Mouse (Mus musculus): ENCODE results near the gene Hoxd4. TPM values are rescaled to one million over a fixed set of nuclear protein-coding genes. Genes with fewer than 3 reads are reported as not detected.

Gene Hoxd4
- total RNA-seq, 2 experiments from 2014 or later = 1.1 to 1.5 TPM

DNA sequence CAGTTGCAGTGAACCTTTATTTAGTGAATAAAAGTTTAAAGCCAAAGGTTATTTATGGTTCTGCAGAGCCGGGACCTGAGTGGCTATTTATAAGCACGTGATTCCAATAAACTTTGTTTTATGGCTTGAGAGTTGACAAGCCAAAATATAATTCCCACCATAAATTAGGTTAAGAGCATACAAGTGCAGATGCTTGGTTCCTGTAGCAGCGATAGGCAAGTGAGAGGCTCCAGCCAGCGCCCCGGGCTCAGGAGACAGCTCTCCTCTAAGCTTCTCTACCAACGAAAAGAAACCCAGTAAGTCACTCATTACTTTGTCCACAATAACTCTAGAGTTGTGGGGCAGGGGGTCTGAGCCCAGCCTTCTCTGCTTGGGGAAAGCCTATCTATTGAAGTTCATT, 10.2 kb downstream of the Hoxd4 start:
- no peak for DNase-seq
- intact Hi-C loops (cut with DNase I) = no loop called here

DNA sequence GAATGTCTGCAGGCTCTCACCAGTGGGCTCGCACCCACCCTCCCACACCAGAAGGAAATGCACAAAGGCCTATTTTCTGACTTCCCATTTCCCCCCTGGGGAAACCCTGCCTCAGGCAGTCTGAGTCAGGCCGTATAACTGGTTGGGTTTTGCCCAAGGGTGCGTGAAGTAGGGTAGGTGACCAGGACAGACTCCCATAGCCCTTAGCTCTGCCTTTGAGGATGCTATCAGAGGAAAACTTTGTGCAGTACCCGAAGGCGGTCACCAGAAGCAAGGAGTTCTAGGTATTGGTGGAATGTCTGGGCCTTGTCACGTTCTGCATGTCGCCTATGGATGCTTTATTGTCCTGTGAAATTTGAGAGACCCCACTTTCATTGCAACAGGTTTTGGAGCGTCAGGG, 11.2 kb downstream of the Hoxd4 start:
- intact Hi-C loops (cut with DNase I) = no loop called here
- no peak for DNase-seq

DNA sequence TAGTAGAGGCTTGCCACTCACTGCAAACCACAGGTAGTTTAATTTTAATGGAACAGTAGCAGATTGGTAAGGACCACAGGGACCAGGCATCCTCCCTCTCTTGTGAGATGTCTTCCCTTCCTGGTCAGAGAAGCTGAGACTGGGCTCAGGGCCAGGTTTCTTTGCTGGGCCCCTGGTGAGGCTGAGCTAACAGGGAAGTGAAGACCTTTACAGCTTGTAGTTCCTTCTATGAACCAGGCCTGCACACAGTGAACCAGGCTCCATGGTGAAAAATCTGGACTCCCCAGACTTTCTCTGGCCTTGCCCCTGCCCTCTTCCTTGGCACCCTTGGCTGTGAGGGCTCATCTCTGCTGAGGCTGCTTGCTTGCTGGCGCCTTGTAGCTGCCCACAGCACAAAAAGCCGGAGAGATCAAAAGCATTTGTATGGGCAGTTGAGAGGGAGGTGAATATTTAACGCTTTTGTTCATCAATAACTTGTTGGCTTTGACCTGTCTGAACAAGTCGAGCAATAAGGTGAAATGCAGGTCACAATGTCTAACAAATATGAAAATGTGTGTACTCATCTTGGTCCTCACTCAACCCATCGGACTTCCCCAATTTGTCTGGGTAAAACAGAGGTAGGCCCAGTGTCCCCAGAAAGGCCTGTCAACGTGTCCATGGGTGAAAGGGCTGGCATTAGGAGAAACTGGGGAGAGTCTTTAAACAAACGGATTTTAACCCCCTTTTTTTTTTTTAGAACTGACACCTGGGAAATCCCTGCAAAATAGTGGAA, 12.7 kb downstream of the Hoxd4 start:
- intact Hi-C loops (cut with DNase I) = no loop called here
- no peak for DNase-seq

- intact Hi-C loops (cut with DNase I) = no loop called here
- DNase-seq = no peak
These were observed 13.4 kb downstream of the Hoxd4 start for GRCm38 (mm10) chr2:74725171-74725570.

- intact Hi-C loops (cut with DNase I) = no loop called here
- DNase-seq = no peak
These were observed 14.8 kb downstream of the Hoxd4 start, which contains the start of gene Gm28230 for GRCm38 (mm10) chr2:74726551-74726950. TSS of gene Gm28230 (plus strand) at chr2:74726728.

DNA sequence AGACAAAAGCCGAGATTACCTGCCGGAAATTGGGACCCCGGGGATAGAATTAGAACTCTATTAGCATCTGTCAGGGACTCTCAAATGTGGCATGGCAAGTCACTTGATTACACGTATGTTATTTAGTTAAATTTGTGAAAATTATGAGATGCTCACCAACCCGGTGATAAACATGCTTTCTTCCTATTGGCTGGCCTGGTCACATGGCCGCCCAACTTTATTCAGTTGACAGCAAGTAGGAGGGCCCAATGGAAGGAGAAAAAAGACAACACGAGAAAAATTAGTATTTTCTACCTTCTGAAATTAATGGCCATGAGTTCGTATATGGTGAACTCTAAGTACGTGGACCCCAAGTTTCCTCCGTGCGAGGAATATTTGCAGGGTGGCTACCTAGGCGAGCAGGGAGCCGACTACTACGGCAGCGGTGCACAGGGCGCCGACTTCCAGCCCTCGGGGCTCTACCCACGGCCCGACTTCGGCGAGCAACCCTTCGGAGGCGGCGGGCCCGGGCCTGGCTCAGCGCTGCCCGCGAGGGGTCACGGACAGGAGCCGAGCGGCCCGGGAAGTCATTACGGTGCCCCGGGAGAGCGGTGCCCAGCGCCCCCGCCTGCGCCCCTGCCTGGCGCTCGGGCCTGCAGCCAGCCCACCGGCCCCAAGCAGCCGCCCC, 15.4 kb downstream of the Hoxd4 start:
- intact Hi-C loops (cut with DNase I) = no loop called here

DNA sequence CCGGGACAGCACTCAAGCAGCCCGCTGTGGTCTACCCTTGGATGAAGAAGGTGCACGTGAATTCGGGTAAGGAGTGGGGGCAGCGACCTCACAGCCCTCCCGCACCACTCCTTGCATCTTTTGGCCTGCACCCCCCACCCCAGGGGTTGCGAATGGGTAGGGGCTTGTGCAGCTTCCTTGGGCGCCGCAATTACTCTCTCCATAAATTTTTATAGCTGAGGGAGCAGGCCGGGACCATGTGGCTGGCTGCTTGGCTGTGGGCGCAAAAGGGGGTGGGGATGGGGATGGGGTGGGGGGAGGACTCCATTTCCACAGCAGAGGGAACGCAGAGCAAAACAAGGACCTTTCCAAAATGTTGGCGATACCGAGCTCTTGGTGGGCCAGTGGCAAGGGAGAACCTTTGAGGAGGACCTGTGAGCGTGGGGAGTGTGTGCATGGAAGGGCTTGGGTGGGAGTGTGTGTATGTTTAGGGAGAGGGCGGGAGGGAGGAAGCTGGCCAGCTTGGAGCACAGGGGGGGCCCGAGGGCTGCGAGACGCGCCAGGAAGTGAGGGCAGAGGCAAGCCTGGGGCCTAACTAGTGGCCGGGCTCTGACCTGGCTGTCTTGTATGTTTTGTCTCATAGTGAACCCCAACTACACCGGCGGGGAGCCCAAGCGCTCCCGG, 16.0 kb downstream of the Hoxd4 start:
- DNase-seq = no peak
- intact Hi-C loops (cut with DNase I) = no loop called here

More for the DNA sequence above, 15.4 kb downstream of the Hoxd4 start:
- no peak for DNase-seq

- intact Hi-C loops (cut with DNase I) = no loop called here
- no peak for DNase-seq
These were observed 16.6 kb downstream of the Hoxd4 start for GRCm38 (mm10) chr2:74728303-74728680.

GRCm38 (mm10) chr2:74730331-74730730, 18.6 kb downstream of the Hoxd4 start:
- no peak for DNase-seq
- intact Hi-C loops (cut with DNase I) = no loop called here

GRCm38 (mm10) chr2:74731055-74731454, 19.3 kb downstream of the Hoxd4 start:
- intact Hi-C loops (cut with DNase I) = no loop called here
- no peak for DNase-seq

DNA sequence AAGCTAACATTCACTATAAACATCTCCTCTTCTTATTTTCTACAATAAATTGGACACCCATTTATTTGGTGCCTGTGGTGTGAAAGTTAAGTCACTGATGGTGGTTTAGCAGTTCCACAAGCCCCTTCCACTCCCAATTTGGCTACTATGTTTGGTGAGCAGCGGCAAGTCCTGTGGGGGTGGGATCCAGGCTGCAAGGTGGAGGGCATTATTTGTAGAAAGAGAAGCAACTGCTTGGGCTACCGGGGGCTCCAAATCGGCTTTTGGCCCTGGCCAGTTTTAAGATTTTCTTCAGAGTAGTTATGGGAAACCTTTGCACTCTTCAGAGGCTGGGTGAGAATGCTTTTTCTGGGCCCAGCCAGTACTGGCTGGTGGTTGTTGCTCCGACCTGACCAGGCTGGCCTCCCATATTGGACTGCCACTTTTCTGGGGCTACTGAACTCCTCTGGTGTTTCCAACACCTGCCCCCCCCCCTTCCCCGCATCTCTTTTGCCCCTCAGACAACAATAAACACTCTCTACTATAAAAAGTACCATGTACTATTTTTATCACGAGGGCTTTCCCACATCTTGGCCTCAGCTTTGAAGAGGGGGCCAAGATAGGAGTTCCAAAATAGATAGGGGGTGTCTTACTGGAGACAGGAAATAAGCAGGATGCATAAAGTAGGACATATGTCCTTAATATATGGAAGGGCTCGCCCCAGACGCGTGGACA, 20.2 kb downstream of the Hoxd4 start:
- intact Hi-C loops (cut with DNase I) = no loop called here

DNA sequence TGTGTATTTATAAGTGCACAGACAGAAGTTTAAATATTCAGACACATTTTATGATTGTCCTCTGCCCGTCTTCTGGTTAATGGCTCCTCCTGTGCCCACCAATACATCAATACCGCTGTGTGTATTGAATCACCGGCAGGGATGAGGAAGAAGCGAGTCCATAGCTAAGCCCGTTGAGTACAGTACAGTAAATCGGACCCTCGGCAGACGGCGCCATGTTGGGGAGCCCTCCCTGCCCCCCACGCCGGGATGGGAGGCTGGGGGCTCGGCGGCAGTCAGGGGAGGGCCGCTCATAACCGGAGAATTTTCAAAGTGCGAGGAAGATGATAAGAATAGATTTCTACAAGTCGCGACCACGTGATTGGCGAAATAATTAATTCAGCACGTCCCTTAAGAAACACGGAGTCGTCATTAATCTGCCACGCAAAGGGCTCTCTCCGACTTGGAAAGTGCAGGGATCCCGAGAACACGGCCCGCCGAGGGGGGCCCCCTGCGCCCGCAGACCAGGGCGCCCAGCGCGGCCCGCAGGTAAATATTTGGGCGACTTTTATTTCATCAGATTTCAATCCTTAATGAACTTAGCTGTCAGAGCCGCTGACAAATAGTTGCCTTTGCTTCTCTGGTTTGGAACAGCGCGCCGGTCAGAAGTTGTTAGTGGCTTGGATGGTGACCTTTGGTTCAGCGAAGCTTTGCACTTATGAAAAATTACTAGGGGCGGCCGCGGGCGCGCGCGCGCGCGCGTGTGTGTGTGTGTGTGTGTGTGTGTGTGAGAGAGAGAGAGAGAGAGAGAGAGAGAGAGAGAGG, 21.0 kb downstream of the Hoxd4 start:
- DNase-seq = no peak
- intact Hi-C loops (cut with DNase I) = no loop called here

More for the DNA sequence above, 20.2 kb downstream of the Hoxd4 start:
- DNase-seq = no peak

GRCm38 (mm10) chr2:74733317-74733661, 21.6 kb downstream of the Hoxd4 start:
- intact Hi-C loops (cut with DNase I) = no loop called here

GRCm38 (mm10) chr2:74733765-74734164, 22.0 kb downstream of the Hoxd4 start:
- intact Hi-C loops (cut with DNase I) = no loop called here
- DNase-seq = no peak

More at GRCm38 (mm10) chr2:74733317-74733661, 21.6 kb downstream of the Hoxd4 start:
- DNase-seq = no peak

- intact Hi-C loops (cut with DNase I) = no loop called here
- no peak for DNase-seq
These were observed 22.7 kb downstream of the Hoxd4 start for GRCm38 (mm10) chr2:74734451-74734850.

- intact Hi-C loops (cut with DNase I) = no loop called here
- DNase-seq = no peak
These were observed 23.5 kb downstream of the Hoxd4 start for GRCm38 (mm10) chr2:74734996-74735811.

GRCm38 (mm10) chr2:74735851-74736687, 24.3 kb downstream of the Hoxd4 start:
- DNase-seq = no peak
- intact Hi-C loops (cut with DNase I) = no loop called here

All from gastrocnemius, postnatal 36 days (tissue).